Mouse (Mus musculus) 3T3-L1 (cell line): Measurements from ENCODE around the gene 4933430I17Rik.
"Not testable (repeated sequence)": the region's sequence is repeated elsewhere in the genome, so short reads cannot be mapped to it uniquely, and the experiment has no call there.

Experiments used
- DNase-seq: peaks from one replicate; pipeline ENCODE4 v3.0.0-alpha.2; 2015; ENCODE audit warnings: low read depth, low spot score

Gene 4933430I17Rik

DNA sequence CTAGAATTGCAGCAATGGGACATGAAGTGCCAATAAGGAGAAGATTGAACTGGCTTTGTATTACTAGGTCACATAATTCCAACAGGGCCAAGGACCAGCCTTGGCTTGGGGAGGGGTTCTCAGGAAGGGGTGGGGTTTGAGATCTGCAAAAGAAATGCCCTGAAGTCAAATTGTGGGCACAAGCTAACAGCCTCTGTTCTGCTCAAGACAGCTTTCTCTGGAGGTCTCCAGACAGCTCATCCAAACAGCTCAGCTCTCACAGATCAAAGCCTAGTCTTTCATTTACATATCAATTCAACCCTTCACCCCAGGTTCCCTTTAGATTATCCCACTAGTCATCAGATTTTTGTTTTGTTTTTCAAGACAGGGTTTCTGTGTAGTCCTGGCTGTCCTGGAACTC is 19.6 kb downstream of the 4933430I17Rik start:
- DNase-seq: no peak

DNA sequence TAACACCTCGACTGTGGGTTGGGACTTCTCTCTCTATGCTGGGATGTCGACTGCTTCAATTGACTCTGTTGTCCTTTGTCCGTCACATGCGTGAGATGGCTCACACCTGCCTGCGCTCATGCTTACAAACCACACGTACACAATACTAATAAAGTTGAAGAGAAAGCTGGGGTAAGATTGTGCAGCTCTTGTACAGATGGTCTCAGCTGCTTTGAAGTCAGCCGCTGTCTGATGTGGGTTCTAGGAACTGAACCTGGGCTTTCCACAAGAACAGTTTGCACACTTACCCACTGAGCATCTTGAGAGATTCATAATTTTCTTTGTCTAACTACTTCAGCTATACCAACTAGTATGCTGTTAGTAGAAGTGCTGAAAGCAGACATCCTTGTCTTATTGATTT is 26.8 kb downstream of the 4933430I17Rik start:
- no peak for DNase-seq

DNA sequence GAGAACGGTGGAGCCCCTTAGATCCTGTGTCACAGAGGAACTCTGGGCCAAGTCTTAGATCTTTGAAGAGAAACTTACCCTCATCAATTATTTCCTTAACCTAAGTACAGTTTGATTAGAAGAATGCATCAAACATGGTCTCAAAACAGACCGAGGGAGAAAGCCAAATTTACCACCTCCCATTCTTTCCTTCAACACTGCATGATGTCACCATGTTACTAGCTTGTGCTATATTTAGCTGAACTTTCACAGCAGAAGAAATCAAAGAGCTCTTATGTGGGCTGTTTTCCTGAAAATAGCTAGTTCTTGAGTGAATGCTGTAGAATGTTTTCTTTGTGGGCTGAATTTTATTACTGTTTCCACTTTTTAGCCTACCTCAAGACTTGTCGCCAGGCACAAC is 32.3 kb downstream of the 4933430I17Rik start:
- DNase-seq: no peak

DNA sequence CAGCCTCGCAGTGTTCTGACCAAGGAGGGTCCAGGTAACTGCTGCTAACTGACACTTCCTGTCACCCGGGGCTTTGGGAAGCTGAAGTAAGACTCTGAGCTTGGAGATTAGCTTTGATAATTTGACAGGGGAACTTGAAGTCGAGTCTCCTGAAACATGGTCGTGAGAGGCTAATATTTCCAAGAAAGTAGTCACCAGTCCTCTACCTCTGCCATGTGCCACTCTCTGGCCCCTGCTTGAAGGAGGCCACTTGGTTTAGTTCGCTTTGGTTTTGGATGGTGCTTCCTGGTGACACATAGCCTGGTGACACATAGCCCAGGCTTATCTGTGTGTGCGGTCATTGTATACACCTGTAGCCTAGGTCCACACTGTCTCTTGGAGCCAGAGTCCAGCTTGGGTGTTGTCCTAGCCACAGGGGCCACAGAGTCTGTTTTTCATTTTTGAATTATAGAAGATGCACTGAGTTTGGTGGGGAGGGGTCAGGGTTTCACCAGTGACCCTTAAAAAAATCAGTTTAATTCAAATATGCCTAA is 34.7 kb downstream of the 4933430I17Rik start, which contains the start of gene Rgs3:
TSS of gene Rgs3 (plus strand) at position 51 of the 533 bp plus-strand sequence.
- no peak for DNase-seq

DNA sequence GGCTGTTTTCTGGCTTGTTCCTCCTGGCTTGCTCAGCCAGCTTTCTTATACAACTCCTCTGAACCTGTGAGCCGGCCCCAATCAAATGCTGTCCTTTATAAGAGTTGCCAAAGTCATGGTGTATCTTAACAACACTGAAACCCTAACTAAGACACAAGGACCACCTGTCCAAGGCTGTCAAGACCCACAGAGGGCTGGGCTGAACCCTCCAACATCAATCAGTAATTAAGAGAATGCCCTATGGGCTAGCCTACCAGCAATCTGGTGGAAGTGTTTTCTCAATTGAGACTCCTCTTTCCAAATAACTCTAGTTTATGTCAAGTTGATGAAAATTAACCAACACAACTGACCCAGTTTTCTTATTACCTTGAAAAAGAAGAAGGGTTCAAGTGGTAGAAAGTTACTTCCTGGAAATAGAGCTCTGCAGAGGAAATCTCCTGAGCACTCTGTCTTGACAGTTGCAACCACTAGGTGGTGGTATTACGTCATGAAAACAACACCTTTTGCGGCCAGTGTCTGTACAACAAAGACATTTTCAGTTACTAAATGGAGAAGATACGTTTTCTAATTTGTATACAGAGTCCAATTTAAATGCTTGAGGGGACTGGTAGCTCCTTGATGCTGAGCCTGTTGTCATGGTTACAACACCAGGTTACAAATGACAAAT is 35.9 kb downstream of the 4933430I17Rik start:
- peak; percentile 86 for DNase-seq

DNA sequence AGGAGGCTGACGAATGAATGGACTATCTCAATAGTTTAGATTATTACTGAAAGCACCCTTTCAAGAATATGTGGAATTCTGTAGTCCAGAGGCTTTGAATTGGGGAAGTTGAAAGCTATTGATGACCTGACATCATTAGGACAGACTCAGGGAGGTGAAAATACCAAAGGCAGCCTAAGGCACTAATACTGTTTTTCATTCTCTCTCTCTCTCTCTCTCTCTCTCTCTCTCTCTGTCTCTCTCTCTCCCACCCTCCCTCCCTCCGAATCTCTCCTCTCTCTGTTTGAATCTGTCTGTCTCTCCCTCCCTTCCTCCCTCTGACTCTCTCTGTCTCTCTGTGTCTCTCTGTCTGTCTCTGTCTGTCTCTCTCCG is 36.4 kb downstream of the 4933430I17Rik start:
- DNase-seq: no peak

DNA sequence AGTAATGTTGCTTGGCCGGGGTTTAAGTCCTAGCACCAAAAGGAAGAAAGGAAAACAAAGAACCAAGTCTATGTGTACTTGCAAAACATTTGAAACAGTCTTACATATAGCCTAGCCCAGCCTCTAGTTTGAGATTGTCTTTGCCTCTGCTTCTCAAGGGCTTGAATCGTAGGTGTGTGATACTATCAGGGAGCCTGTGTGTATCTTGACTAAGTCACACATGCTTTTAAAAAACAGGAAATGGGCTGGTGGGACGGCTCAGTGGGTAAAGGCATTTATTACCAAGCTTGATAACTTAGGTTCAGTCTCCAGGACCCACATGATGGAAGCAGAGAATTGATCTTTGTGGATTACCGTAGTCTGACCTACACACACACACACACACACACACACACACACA is 36.8 kb downstream of the 4933430I17Rik start:
- DNase-seq: no peak

DNA sequence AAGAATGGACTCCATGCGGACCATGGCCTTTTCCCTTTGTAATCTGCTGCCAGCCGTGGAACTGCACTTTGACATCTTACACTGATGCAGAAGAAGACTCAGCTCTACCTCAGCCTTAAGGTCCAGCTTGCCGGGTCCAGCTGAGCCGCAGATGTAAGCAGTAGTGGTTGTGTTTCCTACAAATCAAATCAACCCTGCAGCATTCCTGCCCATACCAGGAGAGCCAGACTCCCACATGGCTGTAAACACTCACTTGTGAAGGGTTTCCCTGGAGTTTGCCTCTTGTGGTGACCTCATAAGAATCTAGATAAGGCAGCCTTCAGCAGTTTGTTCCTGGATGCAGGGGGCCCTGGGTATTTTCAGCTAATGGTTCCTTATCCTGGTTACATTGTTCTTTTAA is 41.4 kb downstream of the 4933430I17Rik start:
- DNase-seq: no peak

DNA sequence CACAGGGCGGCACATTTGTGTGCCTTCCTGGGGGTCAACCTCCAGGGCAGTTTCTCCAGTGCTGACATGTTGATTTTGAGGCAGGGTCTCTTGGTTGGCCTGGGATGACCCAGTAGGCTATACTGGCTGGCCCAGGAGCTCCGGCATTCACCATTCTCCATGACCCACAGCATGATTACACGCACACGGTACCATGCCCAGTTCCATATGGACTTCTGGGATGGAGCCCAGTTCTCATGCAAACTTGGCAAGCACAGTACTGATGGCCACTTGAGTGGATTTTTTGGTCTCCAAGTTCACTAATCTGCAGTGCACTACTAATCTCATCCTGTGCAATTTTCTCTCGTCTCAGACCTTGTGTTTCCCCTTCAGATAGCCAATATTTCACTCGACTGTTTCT is 42.5 kb downstream of the 4933430I17Rik start:
- DNase-seq: no peak

DNA sequence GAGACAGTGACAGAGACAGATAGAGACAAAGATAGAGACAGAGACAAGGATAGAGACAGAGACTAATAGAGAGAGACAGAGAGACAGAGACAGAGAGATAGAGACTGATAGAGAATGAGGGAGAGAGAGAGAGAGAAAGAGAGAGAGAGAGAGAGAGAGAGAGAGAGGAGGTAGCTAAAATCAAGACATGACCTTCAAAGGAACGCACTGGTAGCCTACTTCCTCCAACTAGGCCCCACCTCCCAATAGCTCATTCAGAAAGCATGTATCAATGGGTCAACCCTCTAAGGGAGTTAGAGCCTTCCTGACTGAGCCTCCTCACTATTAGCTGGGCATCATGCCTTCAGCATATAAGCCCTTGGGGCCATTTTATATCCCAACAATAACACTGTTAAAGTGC is 43.2 kb downstream of the 4933430I17Rik start:
- DNase-seq: no peak

DNA sequence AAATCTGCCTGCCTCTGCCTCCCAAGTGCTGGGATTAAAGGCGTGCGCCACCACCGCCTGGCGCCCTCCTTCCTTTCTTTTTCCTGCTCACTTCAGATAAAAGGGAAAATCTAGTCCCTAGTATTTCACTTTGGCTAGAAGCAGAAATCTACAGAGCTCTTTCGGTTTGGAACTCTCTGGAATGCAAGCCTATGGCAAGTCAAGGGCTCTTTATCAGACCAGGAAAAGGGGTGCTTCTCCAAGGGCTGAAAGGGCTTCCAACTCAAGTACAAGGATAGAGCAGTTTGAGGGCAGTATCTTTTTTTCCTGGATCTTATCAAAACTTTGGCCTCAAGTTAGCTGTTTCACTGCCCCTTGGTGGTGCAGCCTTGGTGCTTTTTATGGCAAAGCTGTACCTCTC is 44.4 kb downstream of the 4933430I17Rik start:
- no peak for DNase-seq

DNA sequence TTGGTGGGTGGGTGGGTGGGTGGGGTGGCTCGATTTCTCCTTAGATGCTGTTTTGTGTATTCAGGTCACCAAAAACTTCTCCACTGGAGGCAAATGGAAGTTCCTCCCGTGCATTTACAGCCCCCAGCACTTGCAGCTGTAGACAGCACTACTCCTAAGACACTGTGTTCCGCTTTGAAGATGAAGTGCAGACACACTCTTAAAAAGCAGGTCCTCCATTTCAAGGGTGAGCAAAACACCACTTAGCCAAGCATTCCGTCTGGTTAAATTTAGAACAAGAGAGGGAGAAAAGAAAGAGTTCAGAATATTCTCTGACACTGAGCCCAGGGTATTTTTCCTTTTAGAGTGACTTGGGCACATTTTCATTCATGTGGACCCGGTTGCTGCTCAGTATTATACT is 44.9 kb downstream of the 4933430I17Rik start:
- no peak for DNase-seq

DNA sequence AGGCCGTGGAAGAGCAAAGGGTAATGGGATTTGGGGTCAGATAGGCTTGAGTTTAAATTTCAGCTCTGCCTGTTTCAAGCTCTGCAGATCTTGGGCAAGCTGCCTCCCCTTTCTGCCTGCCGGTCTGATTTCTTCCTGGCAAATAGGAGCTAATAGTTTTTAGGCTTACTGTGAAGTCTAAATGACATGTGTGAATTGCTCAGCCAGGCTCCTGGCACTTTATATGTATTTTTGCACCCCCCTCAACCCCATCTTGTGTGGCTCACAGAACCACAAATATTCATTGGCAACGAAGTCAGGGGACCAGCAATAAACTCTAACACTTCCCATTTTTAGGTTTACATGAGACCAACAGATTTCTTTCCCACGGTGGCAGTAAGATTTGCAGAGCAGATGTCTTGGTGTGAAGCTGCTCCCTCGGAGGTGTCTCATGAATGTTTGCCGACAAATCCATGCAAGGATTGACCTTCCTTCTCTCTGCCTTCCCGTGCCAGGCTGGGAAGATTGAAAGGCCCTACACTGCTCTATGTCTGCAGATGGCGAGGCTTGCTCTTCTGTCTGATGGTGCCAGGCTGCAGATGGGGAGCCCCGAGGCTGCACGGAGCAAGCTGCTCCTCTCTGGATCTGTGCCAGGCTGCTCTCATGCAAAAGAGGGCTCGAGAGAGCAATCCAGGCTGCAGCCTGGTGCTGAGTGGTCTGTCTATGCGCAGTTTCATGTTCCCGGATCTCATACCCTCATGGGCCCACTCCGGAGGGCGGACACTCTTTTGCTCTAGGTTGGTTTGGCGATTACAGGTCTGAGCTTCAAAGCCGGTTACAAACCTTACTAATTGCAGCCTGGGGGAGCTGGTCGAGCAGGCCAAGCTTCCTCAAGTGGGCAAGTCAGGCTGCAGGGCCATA is 57.4 kb downstream of the 4933430I17Rik start:
- no peak for DNase-seq

DNA sequence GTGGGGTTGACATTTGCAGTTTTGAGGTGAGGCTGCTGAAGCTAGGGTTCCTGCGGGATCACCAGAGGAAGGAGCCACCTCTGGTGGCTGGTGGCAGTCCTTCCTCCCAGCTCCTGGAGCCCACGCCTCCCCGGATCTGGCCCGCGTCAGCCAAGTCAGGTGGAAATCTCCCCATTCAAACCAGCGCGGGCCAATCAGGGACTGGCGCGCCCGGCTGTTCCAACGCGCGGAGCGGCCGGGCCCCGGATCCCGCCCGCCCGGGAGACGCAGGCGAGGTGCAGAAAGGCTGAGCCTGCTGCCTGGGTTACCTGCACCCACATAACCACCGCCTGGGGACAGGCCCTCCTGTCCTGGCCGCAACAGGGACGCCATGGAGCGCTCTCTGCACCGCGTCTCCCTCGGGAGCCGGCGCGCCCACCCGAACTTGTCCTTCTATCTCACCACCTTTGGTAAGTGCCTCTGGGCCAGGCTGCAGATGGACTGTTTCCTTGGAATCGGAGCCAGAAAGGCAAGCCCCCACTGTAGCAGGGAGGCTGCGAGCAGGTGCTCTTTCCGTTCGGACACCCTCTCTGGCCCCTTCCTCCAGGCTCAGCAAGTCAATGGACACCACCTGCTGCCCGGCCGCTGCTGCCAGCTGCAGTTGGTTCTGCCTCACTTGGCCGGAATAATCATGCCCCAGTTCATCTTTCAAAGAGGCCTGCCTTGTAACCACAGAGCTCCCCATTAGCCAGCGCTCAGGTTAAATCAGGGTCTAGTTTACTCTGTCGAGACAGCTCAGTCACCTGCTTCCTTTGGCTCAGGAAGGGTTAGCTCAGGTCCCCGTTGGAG is 58.3 kb downstream of the 4933430I17Rik start:
- DNase-seq: no peak

DNA sequence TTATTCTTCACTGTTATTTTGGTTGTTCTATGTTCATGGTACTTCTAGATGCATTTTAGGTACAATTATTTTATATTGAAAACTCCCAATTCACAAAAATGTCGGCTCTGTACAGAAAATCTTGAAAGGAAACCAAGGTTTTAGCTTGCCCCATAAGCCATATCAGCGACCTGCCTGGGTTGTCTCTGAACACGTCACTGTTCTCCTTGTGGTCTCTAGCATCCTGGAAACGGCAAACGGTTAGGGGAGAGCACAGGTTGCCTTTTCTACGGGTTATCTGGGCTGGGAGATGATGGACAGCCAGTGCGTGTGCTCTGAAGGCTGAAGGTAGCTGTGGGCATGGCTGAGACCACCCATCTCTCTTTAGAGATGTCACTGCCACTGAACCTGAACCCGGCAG is 61.9 kb downstream of the 4933430I17Rik start:
- DNase-seq: no peak

DNA sequence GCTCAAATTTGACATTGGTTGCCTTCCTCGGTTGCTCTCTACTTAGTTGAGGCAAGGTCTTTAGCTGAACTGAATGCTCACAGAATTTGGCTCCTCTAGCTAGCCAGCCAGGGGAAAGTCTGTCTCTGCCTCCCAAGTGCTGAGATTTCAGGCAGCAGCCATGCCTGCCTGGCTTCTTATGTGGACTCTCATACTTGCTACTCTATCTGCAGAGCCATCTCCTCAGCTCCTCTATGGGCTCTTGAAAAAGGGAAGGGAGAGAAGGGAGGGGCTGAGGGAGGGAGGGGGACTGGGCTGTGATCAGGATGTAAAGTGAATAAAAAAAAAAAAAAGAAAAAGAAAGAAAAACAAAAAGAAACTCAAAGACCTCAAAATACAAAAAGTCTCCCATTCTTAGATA is 65.7 kb downstream of the 4933430I17Rik start:
- DNase-seq: no peak

DNA sequence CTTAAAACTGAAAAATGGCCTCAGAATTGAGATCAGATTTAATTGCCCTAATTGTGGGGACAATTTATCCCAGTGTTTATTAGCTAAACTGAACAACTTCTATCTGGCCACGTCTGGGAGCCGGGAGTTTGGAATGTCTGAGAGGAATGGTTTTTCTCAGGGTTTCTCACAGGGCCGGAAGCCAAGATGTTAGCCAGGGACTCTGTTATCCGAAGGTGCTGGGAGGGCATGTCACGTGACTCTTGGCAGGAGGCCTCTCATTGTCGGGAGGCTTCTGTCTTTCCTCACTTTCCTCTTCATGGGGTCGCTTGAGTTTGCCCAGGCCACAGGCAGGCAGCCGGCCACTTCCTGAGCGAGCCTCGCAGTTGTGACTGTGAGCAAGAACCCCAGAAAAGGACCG is 66.2 kb downstream of the 4933430I17Rik start:
- DNase-seq: no peak

DNA sequence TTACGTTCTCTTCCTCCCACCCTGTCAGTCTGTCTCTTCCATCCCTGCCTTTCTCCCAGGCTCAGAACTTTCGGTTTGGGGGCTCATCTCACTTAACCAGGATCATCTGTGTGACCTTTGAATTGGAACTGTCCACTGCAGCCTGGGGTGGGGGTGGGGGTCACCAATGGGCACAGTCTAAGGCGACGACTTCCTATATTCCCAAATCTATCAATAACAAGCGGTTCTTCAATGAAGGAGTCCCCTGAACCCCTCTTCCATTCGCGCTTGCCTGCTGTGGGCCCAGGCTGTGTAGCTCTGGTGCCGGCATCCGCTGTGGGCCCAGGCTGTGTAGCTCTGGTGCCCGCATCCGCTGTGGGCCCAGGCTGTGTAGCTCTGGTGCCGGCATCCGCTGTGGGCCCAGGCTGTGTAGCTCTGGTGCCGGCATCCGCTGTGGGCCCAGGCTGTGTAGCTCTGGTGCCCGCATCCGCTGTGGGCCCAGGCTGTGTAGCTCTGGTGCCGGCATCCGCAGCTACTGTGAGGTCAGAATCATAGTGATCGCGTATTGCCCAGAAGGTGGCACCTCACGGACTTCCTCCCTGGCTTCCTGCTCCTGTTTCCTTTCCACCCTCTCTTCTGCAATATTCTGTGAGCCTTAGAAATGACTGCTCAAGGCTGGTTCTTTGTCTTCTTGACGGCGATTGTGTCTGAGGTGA is 68.5 kb downstream of the 4933430I17Rik start:
- DNase-seq: not testable (repeated sequence)

DNA sequence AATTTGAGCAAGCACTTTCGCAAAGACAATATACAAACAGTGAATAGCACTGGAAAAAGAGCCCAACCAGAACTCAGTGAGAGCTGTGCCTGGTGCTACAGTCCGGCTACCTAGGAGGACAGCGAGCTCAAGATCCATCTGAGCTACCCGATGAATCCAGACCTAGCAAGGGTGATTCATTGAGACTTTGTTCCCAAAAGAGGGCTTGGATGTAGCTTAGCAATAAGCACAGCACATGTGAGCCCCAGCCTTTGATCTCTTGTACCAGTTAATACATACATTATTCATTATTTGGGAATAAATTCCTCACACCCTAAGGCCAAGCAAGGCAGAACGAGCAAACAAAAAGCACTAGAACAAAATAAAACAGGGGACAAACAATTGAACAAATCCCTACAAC is 69.3 kb downstream of the 4933430I17Rik start:
- DNase-seq: no peak

DNA sequence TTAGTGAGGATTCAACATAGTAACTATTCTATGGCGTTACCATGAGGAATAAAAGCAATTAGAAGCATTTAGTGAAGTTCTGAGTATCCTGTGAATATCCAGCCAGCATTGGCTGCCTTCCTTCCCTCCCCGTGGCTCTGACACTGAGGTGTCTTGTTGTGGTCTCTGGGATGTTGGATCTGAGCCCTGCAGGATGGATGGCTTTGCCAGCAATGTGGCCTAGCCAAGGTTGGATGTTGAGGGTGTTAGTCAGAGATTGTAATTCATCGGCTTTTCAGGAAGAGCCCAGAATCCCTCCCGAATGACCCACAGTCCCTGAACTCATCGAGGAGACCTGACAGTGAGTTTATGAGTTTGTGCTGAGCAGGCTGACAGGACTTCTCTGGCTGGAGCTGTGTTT is 70.9 kb downstream of the 4933430I17Rik start:
- peak; percentile 79 for DNase-seq
